Mouse (Mus musculus) heart, embryonic 16.5 days (tissue): ENCODE results near the gene Ypel2. TPM values are rescaled to one million over a fixed set of nuclear protein-coding genes. Genes with fewer than 3 reads are reported as not detected.

Experiments
- ATAC-seq: fragments of 200-750 bp; cut with Nextera tagmentation; replicated peaks from 2 replicates; pipeline ENCODE4 v1.8.0; 2017; ENCODE audit warnings: moderate number of reproducible peaks; ENCODE audit not compliant: insufficient read depth, low FRiP score; ENCODE audit errors: extremely low read depth
- H3K27ac ChIP-seq: fragments of 300-500 bp; sonication (generic); 2 replicates; pipeline ENCODE4 v1.5.1; 2014; ENCODE audit warnings: mild to moderate bottlenecking, low read length, control low read depth, moderate library complexity
- H3K27me3 ChIP-seq: fragments of 300-500 bp; sonication (generic); 2 replicates; pipeline ENCODE4 v1.6.1; 2014; ENCODE audit warnings: low read length, mixed read lengths; ENCODE audit not compliant: control insufficient read depth, insufficient read depth
- H3K36me3 ChIP-seq: fragments of 300-500 bp; sonication (generic); 2 replicates; pipeline ENCODE4 v1.6.1; 2014; ENCODE audit not compliant: control insufficient read depth, insufficient read depth
- H3K4me1 ChIP-seq: fragments of 300-500 bp; sonication (generic); 2 replicates; pipeline ENCODE4 v1.6.1; 2014; ENCODE audit warnings: low read length, mixed read lengths; ENCODE audit not compliant: control insufficient read depth, insufficient read depth
- H3K4me2 ChIP-seq: fragments of 300-500 bp; sonication (generic); 2 replicates; pipeline ENCODE4 v1.6.1; 2014; ENCODE audit warnings: low read depth, mild to moderate bottlenecking, control low read depth, low read length
- H3K4me3 ChIP-seq: fragments of 300-500 bp; sonication (generic); 2 replicates; pipeline ENCODE4 v1.5.1; 2014; ENCODE audit warnings: mild to moderate bottlenecking, control low read depth, low read length
- H3K9ac ChIP-seq: fragments of 300-500 bp; sonication (generic); 2 replicates; pipeline ENCODE4 v1.6.1; 2014; ENCODE audit warnings: low read length, control low read depth
- H3K9me3 ChIP-seq: fragments of 300-500 bp; sonication (generic); replicated peaks from 2 replicates; pipeline ENCODE4 v1.6.1; 2016; ENCODE audit warnings: low read length; ENCODE audit not compliant: control insufficient read depth
- WGBS: fragments of 180-500 bp; shearing (Covaris S2); extraction: QIAGEN DNeasy Blood & Tissue Kit; methylation state at CpG from one replicate; pipeline ENCODE4 v1.1.7; 2014; 5-methylcytosine and 5-hydroxymethylcytosine counted together
- polyA plus RNA-seq: library from polyadenylated mRNA; unstranded; fragments of >200 nt; fragmentation: Nextera tagmentation; extraction: Ambion mirVana; gene quantifications from 2 replicates; pipeline ENCODE4 v1.2.1, GENCODE M21; 2015

The Ypel2 gene
- polyA plus RNA-seq, 1 experiment from 2014 or later = 24.2 TPM

DNA sequence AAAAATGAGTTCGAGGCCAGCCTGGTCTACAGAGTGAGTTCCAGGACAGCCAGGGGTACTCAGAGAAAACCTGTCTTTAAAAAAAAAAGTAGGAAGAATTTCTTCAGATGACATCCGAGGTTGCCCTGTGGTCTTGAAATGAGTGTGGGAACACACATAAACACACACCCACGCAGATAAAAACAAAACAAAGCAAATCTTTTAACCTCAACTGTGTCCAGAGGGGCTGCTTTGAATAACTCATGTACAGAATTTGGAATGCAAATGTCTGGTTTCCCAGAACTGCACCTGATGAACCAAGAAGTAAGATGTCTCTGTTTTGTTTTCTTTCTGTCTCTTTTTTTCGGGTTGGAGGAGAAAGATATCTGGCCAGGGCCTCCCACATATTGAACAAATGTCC is 83.3 kb downstream of the Ypel2 start:
- no peak for ATAC-seq
- H3K36me3 ChIP-seq = no peaks in the 10 kb centered on the region
- no peak overlapping the region for H3K4me2 ChIP-seq
- no peak overlapping the region for H3K4me3 ChIP-seq
- H3K9ac ChIP-seq = no peak overlapping the region
- H3K9me3 ChIP-seq = 0 out of 2 replicates have a peak, but pooled peaks cover 2% of the 10 kb centered on the region
- H3K27me3 ChIP-seq = no peaks in the 10 kb centered on the region
- H3K27ac ChIP-seq = no peak overlapping the region
- WGBS = 69% methylated on average over 4 of the region's 4 CpGs
- peaks cover 12% of the 10 kb centered on the region for H3K4me1 ChIP-seq

DNA sequence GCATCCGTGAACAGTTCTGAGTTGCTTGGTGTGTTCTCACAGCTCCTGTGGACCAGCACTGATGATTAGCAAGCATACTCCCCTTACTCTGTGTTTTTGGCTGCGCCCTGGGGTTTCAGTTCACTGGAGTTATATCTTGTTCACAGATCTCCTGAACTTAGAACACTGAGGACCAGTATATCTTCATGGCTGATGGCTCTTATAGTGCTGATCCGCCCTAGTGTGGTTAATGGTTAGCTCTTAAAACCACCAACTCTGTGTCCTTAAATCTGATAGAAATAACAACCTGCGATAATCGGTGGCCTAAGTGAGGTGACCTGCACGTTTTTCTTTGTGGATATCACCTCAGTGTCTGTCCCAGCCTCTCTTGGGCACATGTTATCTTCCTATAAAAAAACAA is 84.5 kb downstream of the Ypel2 start:
- no peak for ATAC-seq
- 71% methylated on average over 6 of the region's 6 CpGs for WGBS
- Histone ChIP-seq H3K27ac (no peak overlapping the region), H3K4me2 (no peak overlapping the region), H3K9ac (no peak overlapping the region), H3K27me3 (no peaks in the 10 kb centered on the region), H3K4me3 (no peak overlapping the region), H3K36me3 (no peaks in the 10 kb centered on the region), H3K9me3 (0 out of 2 replicates have a peak, but pooled peaks cover 2% of the 10 kb centered on the region), H3K4me1 (peaks cover 6% of the 10 kb centered on the region)

DNA sequence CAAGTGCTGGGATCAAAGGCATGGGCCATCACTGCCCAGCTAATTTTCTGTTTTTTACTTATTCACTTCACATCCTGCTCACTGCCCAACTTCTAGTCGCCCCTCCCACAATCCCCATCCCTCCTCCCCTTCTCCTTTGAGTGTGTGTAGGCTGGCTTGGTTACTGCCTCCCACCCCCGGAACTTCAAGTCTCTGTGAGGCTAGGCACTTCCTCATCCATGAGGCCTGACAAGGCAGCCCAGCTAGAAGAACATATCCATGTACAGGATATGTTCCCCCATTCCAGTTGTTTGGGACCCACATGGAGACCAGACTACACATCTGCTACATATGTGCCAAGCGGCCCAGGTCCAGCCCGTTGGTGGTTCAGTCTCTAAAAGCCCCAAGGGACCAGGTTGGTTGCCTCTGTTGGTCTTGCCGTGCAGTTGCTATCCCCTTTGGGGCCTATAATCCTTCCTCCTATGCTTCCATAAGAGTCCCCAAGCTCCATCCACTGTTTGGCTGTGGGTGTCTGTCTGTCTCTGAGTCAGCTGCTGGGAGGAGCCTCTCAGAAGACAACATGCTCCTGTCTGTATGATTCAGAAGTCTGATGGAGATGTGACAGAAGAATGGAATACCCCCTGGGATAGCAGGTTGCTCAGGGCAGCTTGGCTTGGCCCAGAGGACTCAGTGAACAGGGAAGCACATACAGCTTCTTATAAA is 85.5 kb downstream of the Ypel2 start:
- ATAC-seq = no peak
- Histone ChIP-seq H3K4me2 (no peak overlapping the region), H3K4me3 (no peak overlapping the region), H3K27ac (no peak overlapping the region), H3K36me3 (no peaks in the 10 kb centered on the region), H3K27me3 (no peaks in the 10 kb centered on the region), H3K9me3 (0 out of 2 replicates have a peak, but pooled peaks cover 2% of the 10 kb centered on the region), H3K4me1 (peaks cover 6% of the 10 kb centered on the region; the same call in 1 of the 2 replicates), H3K9ac (no peak overlapping the region)
- 72% methylated on average over 5 of the region's 5 CpGs for WGBS

DNA sequence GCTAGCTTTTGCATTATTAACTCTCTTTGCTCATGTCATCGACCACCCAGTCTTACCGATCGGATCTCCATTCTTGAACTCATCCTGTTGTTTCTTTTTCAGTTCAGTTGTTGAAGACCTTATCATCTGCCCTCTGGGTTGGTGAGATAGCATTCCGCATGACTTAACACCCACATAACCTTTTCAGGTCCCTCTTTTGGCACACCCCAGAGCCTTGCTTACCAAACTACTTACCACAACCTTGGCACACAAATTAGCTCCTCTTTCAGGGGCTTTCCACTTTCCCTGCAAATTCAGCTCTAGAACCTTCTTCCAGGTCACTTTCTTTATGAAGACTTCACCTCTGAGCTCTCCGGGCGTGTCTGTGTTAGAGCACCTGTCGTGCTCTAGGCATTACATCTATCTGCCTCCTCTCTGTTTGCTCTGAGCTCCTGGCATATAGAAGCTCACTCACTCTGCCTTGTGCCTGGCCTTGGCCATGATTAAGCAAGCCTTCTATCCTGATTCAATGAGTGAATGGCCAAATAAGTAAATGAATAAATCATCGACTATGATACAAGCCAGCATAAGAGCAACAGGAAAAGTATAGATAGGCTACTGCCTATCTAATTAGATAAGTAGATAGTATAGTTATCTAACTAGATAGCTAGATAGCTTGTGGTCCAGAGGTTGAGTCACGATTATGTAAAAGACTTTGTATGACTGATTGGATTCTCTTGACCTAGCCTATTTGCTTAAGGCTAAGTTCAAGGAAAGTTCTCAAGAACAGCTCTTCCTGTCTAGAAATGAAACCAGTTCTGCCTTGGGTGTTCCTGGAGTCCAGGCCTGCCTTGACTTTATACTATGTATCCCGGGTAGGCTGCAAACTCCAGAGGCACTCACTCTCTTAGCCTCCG is 86.5 kb downstream of the Ypel2 start:
- no peak for ATAC-seq
- Histone ChIP-seq H3K9ac (no peak overlapping the region), H3K4me1 (peaks cover 3% of the 10 kb centered on the region; the same call in 1 of the 2 replicates), H3K4me3 (no peak overlapping the region), H3K27ac (no peak overlapping the region), H3K9me3 (0 out of 2 replicates have a peak, but pooled peaks cover 2% of the 10 kb centered on the region), H3K27me3 (no peaks in the 10 kb centered on the region), H3K4me2 (no peak overlapping the region), H3K36me3 (no peaks in the 10 kb centered on the region)
- 84% methylated on average over 11 of the region's 11 CpGs for WGBS

DNA sequence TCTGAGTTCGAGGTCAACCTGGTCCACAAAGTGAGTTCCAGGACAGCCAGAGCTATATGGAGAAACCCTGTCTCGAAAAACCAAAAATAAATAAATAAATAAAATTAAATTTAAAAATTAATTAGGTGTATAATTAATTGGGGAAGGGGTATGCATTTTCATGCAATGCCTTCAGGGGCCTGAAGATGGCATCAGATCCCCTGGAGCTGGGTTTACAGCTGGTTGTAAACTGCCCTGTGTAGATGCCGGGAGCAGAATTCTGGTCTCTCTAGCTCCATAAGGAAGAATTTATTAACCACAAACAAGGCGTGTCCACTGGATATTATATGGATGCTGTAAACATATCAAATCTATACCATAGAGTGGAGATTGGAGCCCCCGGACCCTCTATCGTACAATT is 87.2 kb downstream of the Ypel2 start:
- Histone ChIP-seq H3K36me3 (no peaks in the 10 kb centered on the region), H3K4me1 (peaks cover 3% of the 10 kb centered on the region; the same call in 1 of the 2 replicates), H3K9ac (no peak overlapping the region), H3K4me3 (no peak overlapping the region), H3K27me3 (no peaks in the 10 kb centered on the region), H3K9me3 (0 out of 2 replicates have a peak, but pooled peaks cover 2% of the 10 kb centered on the region), H3K27ac (no peak overlapping the region), H3K4me2 (no peak overlapping the region)
- ATAC-seq = no peak
- WGBS = 93% methylated on average over 6 of the region's 6 CpGs

DNA sequence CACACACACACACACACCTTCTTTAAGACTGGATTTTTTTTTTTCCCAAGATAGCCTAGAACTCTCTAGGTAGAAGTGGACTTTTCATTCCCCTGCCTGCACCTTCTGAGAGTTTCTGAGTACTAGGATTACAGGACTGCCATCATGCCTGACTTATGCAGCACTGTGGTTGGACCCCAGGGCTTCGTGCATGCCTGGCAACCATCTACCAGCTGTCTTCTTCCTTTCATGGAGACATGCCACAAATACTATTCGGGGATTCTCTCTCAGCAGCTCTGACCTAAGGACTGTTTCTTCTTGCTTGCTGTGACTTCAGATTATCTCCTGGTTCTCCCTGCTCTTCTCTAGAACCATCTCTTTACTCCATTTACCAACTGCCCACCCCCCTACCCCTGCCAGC is 88.2 kb downstream of the Ypel2 start:
- Histone ChIP-seq H3K4me1 (peaks cover 5% of the 10 kb centered on the region), H3K27ac (no peak overlapping the region), H3K27me3 (no peaks in the 10 kb centered on the region), H3K4me2 (no peak overlapping the region), H3K4me3 (no peak overlapping the region), H3K9me3 (0 out of 2 replicates have a peak, but pooled peaks cover 2% of the 10 kb centered on the region), H3K9ac (no peak overlapping the region), H3K36me3 (no peaks in the 10 kb centered on the region)
- ATAC-seq = no peak
- 64% methylated on average over 2 of the region's 2 CpGs for WGBS

DNA sequence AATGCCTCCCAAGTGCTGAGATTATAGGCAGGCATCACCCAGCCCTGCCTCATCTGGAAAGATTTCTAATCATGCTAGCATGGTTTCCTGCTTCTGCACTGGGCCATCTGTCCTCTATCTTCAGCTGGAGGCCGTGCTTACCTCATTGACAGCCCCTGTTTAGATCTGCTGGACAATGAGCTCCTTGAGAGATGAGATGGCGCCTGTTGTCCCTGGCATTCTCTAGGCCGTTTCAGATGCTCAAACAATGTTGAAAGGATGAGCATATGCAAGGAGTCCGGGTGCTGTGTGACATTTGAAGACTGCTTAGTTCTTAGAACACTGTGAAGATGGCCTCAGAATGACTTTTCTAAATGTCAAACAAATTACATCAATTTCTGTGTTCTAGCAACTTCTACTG is 88.8 kb downstream of the Ypel2 start:
- ATAC-seq = no peak; the same call in 1 of the 2 replicates
- Histone ChIP-seq H3K4me3 (no peak overlapping the region), H3K27me3 (no peaks in the 10 kb centered on the region), H3K9me3 (0 out of 2 replicates have a peak, but pooled peaks cover 2% of the 10 kb centered on the region), H3K9ac (no peak overlapping the region), H3K36me3 (no peaks in the 10 kb centered on the region), H3K4me1 (peaks cover 10% of the 10 kb centered on the region), H3K27ac (no peak overlapping the region), H3K4me2 (no peak overlapping the region)
- WGBS = 53% methylated on average over 4 of the region's 4 CpGs

DNA sequence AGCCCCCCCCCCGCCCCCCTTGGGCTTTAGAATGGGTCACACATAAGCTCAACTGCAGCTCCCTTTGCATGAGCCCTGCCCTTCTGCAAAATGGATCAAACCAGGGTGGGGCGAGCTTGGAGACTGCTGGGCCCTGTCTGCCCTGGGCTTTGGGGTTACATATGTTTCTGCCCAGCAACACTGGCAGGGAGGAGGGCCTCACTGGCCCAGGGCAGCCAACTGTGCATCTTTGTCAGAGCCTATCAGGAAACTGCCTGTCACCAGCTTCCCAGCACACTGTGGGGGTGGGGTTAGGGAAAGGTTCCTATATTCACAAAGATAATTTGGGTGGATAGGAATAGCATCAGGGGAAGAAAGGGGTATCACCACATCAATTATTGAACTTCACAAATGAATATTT is 95.1 kb downstream of the Ypel2 start:
- peak overlapping the region; percentile 56 for H3K9ac ChIP-seq
- H3K4me1 ChIP-seq = peaks cover 58% of the 10 kb centered on the region

DNA sequence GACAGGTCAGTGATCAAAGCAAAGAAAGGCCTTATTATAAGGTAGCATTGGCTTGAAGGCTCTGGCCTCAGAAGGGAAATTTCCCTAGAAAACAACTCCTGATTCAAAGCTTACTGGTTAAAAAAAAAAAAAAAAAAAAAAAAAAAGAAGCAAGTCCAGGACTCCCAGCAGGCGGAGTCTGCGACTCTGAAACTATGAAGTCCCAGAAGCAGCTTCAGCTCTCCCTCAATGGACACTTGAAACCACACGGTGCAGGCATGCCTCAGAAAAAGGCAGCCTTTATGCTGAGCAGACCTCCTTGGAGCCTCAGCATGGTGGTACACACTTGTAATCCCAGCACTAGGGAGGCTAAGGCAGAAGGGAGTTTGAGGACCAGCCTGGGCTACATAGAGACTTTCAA is 97.9 kb downstream of the Ypel2 start:
- Histone ChIP-seq H3K4me3 (no peak overlapping the region), H3K4me1 (peaks cover 66% of the 10 kb centered on the region), H3K27ac (peak overlapping the region; percentile 100), H3K4me2 (peak overlapping the region; percentile 39), H3K36me3 (no peaks in the 10 kb centered on the region), H3K9me3 (peaks cover 4% of the 10 kb centered on the region), H3K27me3 (no peaks in the 10 kb centered on the region), H3K9ac (peak overlapping the region; percentile 66)
- peak; percentile 15; the same call in 1 of the 2 replicates for ATAC-seq
- 14% methylated on average over 3 of the region's 3 CpGs for WGBS

More for the DNA sequence above, 95.1 kb downstream of the Ypel2 start:
- peak overlapping the region; percentile 83 for H3K27ac ChIP-seq
- WGBS = 28% methylated on average over 2 of the region's 2 CpGs
- H3K4me3 ChIP-seq = no peak overlapping the region
- 0 out of 2 replicates have a peak overlapping the region, but pooled peaks have one; percentile 20 for H3K4me2 ChIP-seq
- ATAC-seq = peak; percentile 55
- no peaks in the 10 kb centered on the region for H3K27me3 ChIP-seq
- H3K9me3 ChIP-seq = no peaks in the 10 kb centered on the region
- no peaks in the 10 kb centered on the region for H3K36me3 ChIP-seq
